Mouse (Mus musculus): ENCODE measurements at regions not wholly inside any gene's neighbourhood (a gene's known extent, or its start where the extent isn't known, plus 50 kb on each side); places are given as distances from the start of the nearest gene placed in this dataset.

DNA sequence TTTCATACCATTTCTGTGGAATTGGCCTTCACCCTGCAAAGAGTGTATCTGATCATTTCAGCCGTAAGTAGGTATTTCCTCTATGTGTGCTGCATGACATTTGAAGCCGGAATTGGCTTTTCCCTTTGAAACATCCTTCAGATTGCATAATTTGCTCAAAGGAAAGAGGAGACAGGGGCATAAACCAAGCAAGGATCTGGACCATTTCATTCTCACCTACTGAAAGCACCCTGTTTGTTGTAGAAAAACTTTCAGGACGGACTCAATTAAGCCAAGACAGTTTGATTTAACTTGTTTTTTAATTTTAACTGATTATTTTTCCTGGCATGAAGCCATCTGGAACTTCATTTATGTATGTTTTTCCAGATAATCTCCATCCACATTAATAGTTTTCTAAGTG is 340.0 kb upstream of the Jag1 start:
- Histone ChIP-seq H3K27ac (ENCODE audit: control insufficient read depth, insufficient read depth, low read depth, low read length) (no peak overlapping the region), H3K4me1 (ENCODE audit: control insufficient read depth, insufficient read depth, low read length) (no peaks in the 10 kb centered on the region), H3K4me3 (ENCODE audit: control insufficient read depth, low read depth, low read length) (no peak overlapping the region), H3K27me3 (ENCODE audit: control insufficient read depth, insufficient read depth, low read length) (no peaks in the 10 kb centered on the region), H3K36me3 (ENCODE audit: control insufficient read depth, insufficient read depth, low read length) (no peaks in the 10 kb centered on the region)
- no peak for TF ChIP-seq CTCF (IDR thresholded peaks at IDR 0.05; ENCODE audit: control insufficient read depth, insufficient read depth, insufficient replicate concordance, low read depth, low read length)
- no peak for TF ChIP-seq POLR2A (IDR thresholded peaks at IDR 0.05; ENCODE audit: control insufficient read depth, low read depth, low read length)

DNA sequence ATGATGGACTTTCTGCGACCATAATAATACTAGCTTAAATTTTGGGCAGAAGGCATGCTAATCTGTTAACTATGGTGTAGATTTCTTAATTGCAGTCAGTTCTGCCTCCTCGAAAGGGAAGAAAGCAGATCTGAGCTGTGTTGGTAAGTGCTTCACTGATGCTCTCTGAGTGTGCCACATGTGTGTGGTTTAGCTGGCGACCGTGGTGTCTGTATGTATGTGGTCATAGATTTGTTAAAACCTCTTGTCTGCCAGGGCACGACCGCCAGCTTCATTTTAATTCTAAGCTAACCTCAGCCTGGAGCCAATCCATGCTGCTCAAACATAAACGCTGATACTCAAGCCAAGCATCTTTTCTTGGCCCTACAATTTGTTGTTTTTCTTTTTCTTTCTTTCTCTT is 330.5 kb upstream of the Jag1 start:
- Histone ChIP-seq H3K27me3 (ENCODE audit: control insufficient read depth, insufficient read depth, low read length) (no peaks in the 10 kb centered on the region), H3K36me3 (ENCODE audit: control insufficient read depth, insufficient read depth, low read length) (no peaks in the 10 kb centered on the region), H3K4me1 (ENCODE audit: control insufficient read depth, insufficient read depth, low read length) (no peaks in the 10 kb centered on the region), H3K27ac (ENCODE audit: control insufficient read depth, insufficient read depth, low read depth, low read length) (no peak overlapping the region), H3K4me3 (ENCODE audit: control insufficient read depth, low read depth, low read length) (no peak overlapping the region)
- no peak for TF ChIP-seq CTCF (IDR thresholded peaks at IDR 0.05; ENCODE audit: control insufficient read depth, insufficient read depth, insufficient replicate concordance, low read depth, low read length)
- no peak for TF ChIP-seq POLR2A (IDR thresholded peaks at IDR 0.05; ENCODE audit: control insufficient read depth, low read depth, low read length)

DNA sequence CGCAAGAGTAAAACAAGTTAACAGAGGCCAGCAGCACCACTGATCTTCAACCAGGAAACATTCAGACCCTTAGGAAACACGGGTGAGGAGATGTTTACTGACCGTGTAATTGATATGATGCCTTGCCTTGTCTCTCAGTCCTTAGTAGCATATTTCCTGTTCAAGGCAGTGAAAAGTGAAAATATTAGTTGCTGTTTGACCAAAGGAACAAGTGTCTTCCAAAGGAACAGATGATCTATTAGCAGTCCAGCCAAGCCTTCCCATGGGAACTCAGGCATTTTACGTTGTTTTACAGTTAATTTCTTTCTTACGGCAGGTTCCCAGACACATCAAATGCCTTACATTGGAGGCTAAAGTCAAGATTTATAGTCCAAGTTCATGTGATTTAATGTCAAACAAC is 321.3 kb upstream of the Jag1 start:
- no peak overlapping the region for H3K4me3 ChIP-seq (ENCODE audit: control insufficient read depth, low read depth, low read length)
- H3K4me1 ChIP-seq (ENCODE audit: control insufficient read depth, insufficient read depth, low read length): no peaks in the 10 kb centered on the region
- TF ChIP-seq CTCF (IDR thresholded peaks at IDR 0.05; ENCODE audit: control insufficient read depth, insufficient read depth, insufficient replicate concordance, low read depth, low read length) (no peak), POLR2A (IDR thresholded peaks at IDR 0.05; ENCODE audit: control insufficient read depth, low read depth, low read length) (no peak)
- no peak overlapping the region for H3K27ac ChIP-seq (ENCODE audit: control insufficient read depth, insufficient read depth, low read depth, low read length)
- no peaks in the 10 kb centered on the region for H3K27me3 ChIP-seq (ENCODE audit: control insufficient read depth, insufficient read depth, low read length)
- no peaks in the 10 kb centered on the region for H3K36me3 ChIP-seq (ENCODE audit: control insufficient read depth, insufficient read depth, low read length)

- Histone ChIP-seq H3K36me3 (ENCODE audit: control insufficient read depth, insufficient read depth, low read length) (no peaks in the 10 kb centered on the region), H3K4me3 (ENCODE audit: control insufficient read depth, low read depth, low read length) (no peak overlapping the region), H3K27me3 (ENCODE audit: control insufficient read depth, insufficient read depth, low read length) (no peaks in the 10 kb centered on the region), H3K4me1 (ENCODE audit: control insufficient read depth, insufficient read depth, low read length) (no peaks in the 10 kb centered on the region), H3K27ac (ENCODE audit: control insufficient read depth, insufficient read depth, low read depth, low read length) (no peak overlapping the region)
- TF ChIP-seq CTCF (IDR thresholded peaks at IDR 0.05; ENCODE audit: control insufficient read depth, insufficient read depth, insufficient replicate concordance, low read depth, low read length) (no peak), POLR2A (IDR thresholded peaks at IDR 0.05; ENCODE audit: control insufficient read depth, low read depth, low read length) (no peak)
These were observed 319.7 kb upstream of the Jag1 start for GRCm38 (mm10) chr2:137436161-137436560.

GRCm38 (mm10) chr2:137422656-137423055 is 306.2 kb upstream of the Jag1 start:
- Histone ChIP-seq H3K27me3 (ENCODE audit: control insufficient read depth, insufficient read depth, low read length) (no peaks in the 10 kb centered on the region), H3K4me1 (ENCODE audit: control insufficient read depth, insufficient read depth, low read length) (no peaks in the 10 kb centered on the region), H3K36me3 (ENCODE audit: control insufficient read depth, insufficient read depth, low read length) (no peaks in the 10 kb centered on the region), H3K27ac (ENCODE audit: control insufficient read depth, insufficient read depth, low read depth, low read length) (no peak overlapping the region), H3K4me3 (ENCODE audit: control insufficient read depth, low read depth, low read length) (no peak overlapping the region)
- no peak for TF ChIP-seq POLR2A (IDR thresholded peaks at IDR 0.05; ENCODE audit: control insufficient read depth, low read depth, low read length)

GRCm38 (mm10) chr2:137419678-137420077 is 303.2 kb upstream of the Jag1 start:
- H3K36me3 ChIP-seq (ENCODE audit: control insufficient read depth, insufficient read depth, low read length): no peaks in the 10 kb centered on the region
- H3K4me3 ChIP-seq (ENCODE audit: control insufficient read depth, low read depth, low read length): no peak overlapping the region
- H3K27me3 ChIP-seq (ENCODE audit: control insufficient read depth, insufficient read depth, low read length): no peaks in the 10 kb centered on the region
- no peak overlapping the region for H3K27ac ChIP-seq (ENCODE audit: control insufficient read depth, insufficient read depth, low read depth, low read length)
- TF ChIP-seq CTCF (IDR thresholded peaks at IDR 0.05; ENCODE audit: control insufficient read depth, insufficient read depth, insufficient replicate concordance, low read depth, low read length) (no peak), POLR2A (IDR thresholded peaks at IDR 0.05; ENCODE audit: control insufficient read depth, low read depth, low read length) (no peak)
- no peaks in the 10 kb centered on the region for H3K4me1 ChIP-seq (ENCODE audit: control insufficient read depth, insufficient read depth, low read length)

DNA sequence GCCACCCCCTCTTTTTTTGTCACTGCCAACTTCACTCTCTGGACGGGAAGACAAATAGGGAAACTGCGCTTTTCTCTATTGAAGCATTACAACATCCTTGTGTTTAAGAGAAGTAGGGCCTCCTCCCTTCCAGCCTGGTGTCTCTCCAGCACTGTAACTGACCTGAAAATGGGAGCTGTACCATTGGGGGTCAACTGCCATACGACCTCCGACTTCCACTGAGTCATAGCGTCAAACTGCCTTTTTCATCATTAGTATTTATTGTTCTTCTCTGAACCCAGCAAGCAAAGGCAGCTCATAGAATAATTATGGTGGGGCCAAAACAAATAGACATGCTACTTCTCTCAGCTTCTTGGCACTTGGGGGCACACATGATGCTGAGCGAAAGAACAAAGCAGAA is 301.2 kb upstream of the Jag1 start:
- Histone ChIP-seq H3K36me3 (ENCODE audit: control insufficient read depth, insufficient read depth, low read length) (no peaks in the 10 kb centered on the region), H3K27me3 (ENCODE audit: control insufficient read depth, insufficient read depth, low read length) (no peaks in the 10 kb centered on the region), H3K4me3 (ENCODE audit: control insufficient read depth, low read depth, low read length) (no peak overlapping the region), H3K4me1 (ENCODE audit: control insufficient read depth, insufficient read depth, low read length) (no peaks in the 10 kb centered on the region), H3K27ac (ENCODE audit: control insufficient read depth, insufficient read depth, low read depth, low read length) (no peak overlapping the region)
- TF ChIP-seq POLR2A (IDR thresholded peaks at IDR 0.05; ENCODE audit: control insufficient read depth, low read depth, low read length): no peak
- no peak for TF ChIP-seq CTCF (IDR thresholded peaks at IDR 0.05; ENCODE audit: control insufficient read depth, insufficient read depth, insufficient replicate concordance, low read depth, low read length)

DNA sequence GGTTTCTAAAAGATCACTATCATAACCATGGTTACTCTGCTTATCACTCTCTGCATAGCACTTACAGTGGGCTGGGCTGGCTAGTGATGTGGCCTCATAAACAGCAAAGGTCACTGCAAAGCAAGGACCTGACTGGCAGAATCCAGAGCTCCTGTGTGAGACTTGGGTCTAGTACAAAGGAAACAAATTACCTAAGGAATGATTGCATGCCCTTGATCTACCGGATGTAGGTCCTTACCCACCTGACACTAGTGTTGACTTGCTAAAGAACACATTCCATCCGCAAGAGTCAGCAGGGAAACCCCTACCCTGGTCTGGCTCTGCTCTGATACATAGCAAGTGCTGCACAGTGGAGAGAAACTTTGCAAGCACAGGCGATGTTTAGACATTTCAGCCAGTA is 297.0 kb upstream of the Jag1 start:
- TF ChIP-seq CTCF (IDR thresholded peaks at IDR 0.05; ENCODE audit: control insufficient read depth, insufficient read depth, insufficient replicate concordance, low read depth, low read length): no peak
- no peak for TF ChIP-seq POLR2A (IDR thresholded peaks at IDR 0.05; ENCODE audit: control insufficient read depth, low read depth, low read length)
- Histone ChIP-seq H3K36me3 (ENCODE audit: control insufficient read depth, insufficient read depth, low read length) (no peaks in the 10 kb centered on the region), H3K27me3 (ENCODE audit: control insufficient read depth, insufficient read depth, low read length) (no peaks in the 10 kb centered on the region), H3K27ac (ENCODE audit: control insufficient read depth, insufficient read depth, low read depth, low read length) (no peak overlapping the region), H3K4me3 (ENCODE audit: control insufficient read depth, low read depth, low read length) (no peak overlapping the region), H3K4me1 (ENCODE audit: control insufficient read depth, insufficient read depth, low read length) (no peaks in the 10 kb centered on the region)
